Mouse (Mus musculus) splenic B cell, adult 2 months (primary cell): ENCODE data around the gene Phlpp1.
A peak's percentile ranks its signal among the peaks of the same experiment; 100 is the strongest.

Source experiments
- DNase-seq: peaks from one replicate; pipeline ENCODE4 v3.0.0-alpha.2; 2011; ENCODE audit warnings: low read depth, low spot score
- H3K27me3 ChIP-seq: 2 replicates; pipeline ENCODE4 v1.6.1; 2012; ENCODE audit warnings: mild to moderate bottlenecking, low read length, moderate library complexity, mixed read lengths; ENCODE audit not compliant: control insufficient read depth, poor library complexity, insufficient read depth, severe bottlenecking
- H3K36me3 ChIP-seq: 2 replicates; pipeline ENCODE4 v1.6.1; 2012; ENCODE audit warnings: mild to moderate bottlenecking, low read length, moderate library complexity, mixed read lengths; ENCODE audit not compliant: control insufficient read depth, poor library complexity, insufficient read depth, severe bottlenecking

Gene Phlpp1

GRCm38 (mm10) chr1:106155087-106155567 is 16.4 kb upstream of the Phlpp1 start:
- Histone ChIP-seq H3K36me3 (no peaks in the 10 kb centered on the region), H3K27me3 (no peaks in the 10 kb centered on the region)
- no peak for DNase-seq

- H3K27me3 ChIP-seq = no peaks in the 10 kb centered on the region
- DNase-seq = no peak
- H3K36me3 ChIP-seq = no peaks in the 10 kb centered on the region
Measured at GRCm38 (mm10) chr1:106155702-106156101, 15.8 kb upstream of the Phlpp1 start.

GRCm38 (mm10) chr1:106157961-106158515 is 13.5 kb upstream of the Phlpp1 start:
- DNase-seq = peak; percentile 77
- Histone ChIP-seq H3K27me3 (no peaks in the 10 kb centered on the region), H3K36me3 (no peaks in the 10 kb centered on the region)

GRCm38 (mm10) chr1:106159667-106160066 is 11.9 kb upstream of the Phlpp1 start:
- Histone ChIP-seq H3K27me3 (no peaks in the 10 kb centered on the region), H3K36me3 (no peaks in the 10 kb centered on the region)
- DNase-seq = no peak

DNA sequence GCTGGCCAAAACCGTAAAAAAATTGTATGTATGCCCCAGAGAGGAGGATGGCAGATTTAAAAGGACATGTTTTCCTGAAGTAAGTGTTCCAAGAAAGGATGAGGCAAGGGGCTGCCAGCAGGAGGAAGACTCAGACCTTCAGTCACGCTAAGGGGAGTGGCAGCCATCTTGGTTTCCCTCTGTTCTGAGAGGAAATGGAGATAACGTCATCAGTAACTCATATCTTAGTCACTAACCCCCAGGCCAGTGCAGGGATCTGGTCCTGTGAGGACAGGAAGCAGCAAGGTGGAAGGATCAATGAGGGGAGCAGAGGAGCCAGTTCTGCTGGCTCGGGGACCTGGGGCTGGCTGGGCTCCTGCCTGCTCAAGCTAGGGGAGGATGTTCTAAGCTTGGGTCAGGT is 10.6 kb upstream of the Phlpp1 start:
- no peaks in the 10 kb centered on the region for H3K36me3 ChIP-seq
- DNase-seq = no peak
- H3K27me3 ChIP-seq = no peaks in the 10 kb centered on the region

DNA sequence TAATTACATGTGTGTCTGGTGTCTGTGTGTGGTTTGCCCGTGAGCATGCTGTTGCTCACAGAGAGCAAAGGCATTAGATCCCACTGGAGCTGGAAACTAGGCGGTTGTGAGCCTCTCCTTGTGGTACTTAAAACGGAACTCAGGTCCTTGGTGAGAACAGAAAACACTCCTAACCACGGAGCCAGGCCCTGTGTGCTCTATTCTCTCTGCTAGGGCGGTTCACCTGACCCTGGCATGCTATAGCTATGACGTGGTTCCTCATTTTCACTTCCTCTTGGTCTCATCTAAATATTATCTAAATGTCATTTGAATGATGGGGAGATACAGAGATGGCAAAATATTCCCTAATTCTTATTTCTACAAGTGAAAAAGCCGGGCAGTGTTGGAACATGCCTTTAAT is 9.0 kb upstream of the Phlpp1 start:
- peak; percentile 94 for DNase-seq
- H3K36me3 ChIP-seq = no peaks in the 10 kb centered on the region
- H3K27me3 ChIP-seq = no peaks in the 10 kb centered on the region

DNA sequence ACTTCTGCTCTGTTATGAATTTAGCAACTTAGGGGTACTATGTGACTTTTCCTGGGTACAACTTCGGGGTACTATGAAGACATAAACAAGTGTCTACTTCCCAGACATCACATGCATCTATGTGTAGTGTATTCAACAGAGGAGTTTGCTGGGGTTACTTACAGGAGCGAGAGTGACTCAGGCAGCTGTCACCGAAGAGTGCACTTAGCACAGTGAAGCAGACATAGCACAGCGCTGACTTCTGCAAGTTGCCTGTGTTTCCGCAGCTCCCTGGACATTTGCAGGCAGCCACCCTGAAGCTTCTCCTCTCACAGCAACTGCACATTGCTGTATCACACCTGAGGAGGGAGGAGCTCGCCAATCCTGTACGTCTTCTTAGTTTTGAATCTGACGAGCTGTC is 8.2 kb upstream of the Phlpp1 start:
- peak; percentile 44 for DNase-seq
- Histone ChIP-seq H3K27me3 (no peaks in the 10 kb centered on the region), H3K36me3 (no peaks in the 10 kb centered on the region)

- no peak for DNase-seq
- Histone ChIP-seq H3K36me3 (no peaks in the 10 kb centered on the region), H3K27me3 (no peaks in the 10 kb centered on the region)
Measured at GRCm38 (mm10) chr1:106164111-106164510, 7.4 kb upstream of the Phlpp1 start.

GRCm38 (mm10) chr1:106168001-106168400 is 3.6 kb upstream of the Phlpp1 start:
- DNase-seq = no peak
- H3K36me3 ChIP-seq = no peaks in the 10 kb centered on the region
- H3K27me3 ChIP-seq = no peaks in the 10 kb centered on the region; the same call in 1 of the 2 replicates

DNA sequence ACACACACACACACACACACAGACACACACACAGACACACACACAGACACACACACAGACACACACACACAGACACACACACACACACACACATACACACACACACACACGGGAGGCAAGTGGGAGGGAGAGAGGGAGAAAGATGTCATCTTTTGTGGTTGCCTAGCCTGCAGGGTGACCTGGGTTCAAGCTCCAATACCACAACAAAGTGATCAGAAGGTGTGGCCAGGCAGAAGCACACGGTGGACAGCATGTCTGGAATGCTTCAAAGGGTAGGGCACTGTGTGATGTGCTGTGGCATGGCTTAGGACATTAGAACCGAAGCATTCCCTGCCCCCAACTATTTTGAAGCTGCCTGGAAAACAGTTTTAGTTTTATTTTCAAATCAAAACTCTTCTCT is 2.8 kb upstream of the Phlpp1 start:
- Histone ChIP-seq H3K36me3 (no peaks in the 10 kb centered on the region), H3K27me3 (no peaks in the 10 kb centered on the region; the same call in 1 of the 2 replicates)
- DNase-seq = no peak

DNA sequence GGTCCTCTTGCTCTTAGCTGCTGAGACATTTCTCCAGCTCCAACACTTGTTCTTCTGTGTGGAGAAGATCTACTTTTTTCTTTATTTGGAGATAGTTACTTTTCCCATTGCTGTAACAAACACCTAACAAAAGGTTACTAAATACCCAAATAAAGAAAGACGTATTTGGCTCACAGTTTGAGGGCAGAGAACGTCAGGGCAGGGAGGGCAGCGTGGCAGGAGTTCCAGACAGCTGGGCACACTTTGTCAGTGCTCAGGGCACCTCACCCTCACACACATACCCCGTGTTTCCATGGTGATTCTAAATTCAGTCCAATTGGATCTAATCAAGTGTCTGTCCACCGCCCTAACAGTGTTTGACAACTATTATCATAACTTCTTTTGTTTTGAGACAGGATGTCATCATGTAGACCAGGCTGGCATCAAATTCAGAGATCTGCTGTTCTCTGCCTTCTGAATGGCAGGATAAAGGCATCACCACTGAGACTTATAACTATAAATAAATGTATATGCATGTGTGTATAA is 1.7 kb upstream of the Phlpp1 start:
- no peaks in the 10 kb centered on the region; the same call in 1 of the 2 replicates for H3K27me3 ChIP-seq
- no peaks in the 10 kb centered on the region for H3K36me3 ChIP-seq
- DNase-seq = no peak

GRCm38 (mm10) chr1:106172301-106172930 is 864 bp downstream of the Phlpp1 start:
- no peaks in the 10 kb centered on the region for H3K36me3 ChIP-seq
- peak; percentile 64 for DNase-seq
- H3K27me3 ChIP-seq = no peaks in the 10 kb centered on the region; the same call in 1 of the 2 replicates

DNA sequence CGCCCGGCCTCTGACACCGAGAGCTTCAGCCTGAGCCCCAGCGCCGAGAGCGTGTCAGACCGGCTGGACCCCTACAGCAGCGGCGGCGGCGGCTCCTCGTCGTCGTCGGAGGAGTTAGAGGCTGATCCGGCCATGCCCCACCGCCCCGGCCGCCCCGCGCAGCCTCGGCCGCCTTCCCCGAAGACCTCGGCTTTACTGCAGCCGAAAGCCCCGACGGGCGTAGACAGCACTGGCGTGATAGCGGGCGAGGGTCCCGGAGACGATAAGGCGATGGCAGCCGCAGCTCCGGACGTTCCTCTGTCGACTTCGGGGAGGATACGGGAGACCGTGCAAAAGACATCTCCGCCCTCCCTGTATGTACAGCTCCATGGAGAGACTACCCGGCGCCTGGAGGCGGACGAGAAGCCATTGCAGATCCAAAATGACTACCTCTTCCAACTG is 1.4 kb downstream of the Phlpp1 start:
- DNase-seq = peak; percentile 38
- H3K36me3 ChIP-seq = no peaks in the 10 kb centered on the region
- H3K27me3 ChIP-seq = no peaks in the 10 kb centered on the region; the same call in 1 of the 2 replicates

GRCm38 (mm10) chr1:106173621-106174156 is 2.1 kb downstream of the Phlpp1 start:
- DNase-seq = peak; percentile 46
- Histone ChIP-seq H3K27me3 (no peaks in the 10 kb centered on the region; the same call in 1 of the 2 replicates), H3K36me3 (no peaks in the 10 kb centered on the region)

DNA sequence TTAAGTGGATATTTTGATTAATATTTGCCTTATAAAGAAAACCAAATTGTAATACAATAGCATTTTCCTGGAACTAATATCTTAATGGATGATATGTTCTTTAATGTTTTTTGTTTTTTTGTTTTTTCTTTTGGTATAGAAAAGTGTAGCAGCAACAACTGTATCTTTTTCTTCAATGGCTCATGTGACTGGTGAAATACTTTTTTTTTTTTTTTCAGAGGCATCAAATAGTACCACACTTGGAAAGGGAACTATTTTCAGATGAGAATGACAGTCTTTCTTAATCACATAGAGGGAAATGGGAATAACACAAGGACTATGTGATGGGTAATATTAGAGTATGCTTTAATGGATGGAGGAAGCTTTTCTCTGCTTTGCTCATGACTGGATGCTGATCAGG is 3.0 kb downstream of the Phlpp1 start:
- no peak for DNase-seq
- Histone ChIP-seq H3K27me3 (no peaks in the 10 kb centered on the region; the same call in 1 of the 2 replicates), H3K36me3 (no peaks in the 10 kb centered on the region)
